Mouse (Mus musculus): ENCODE results near the gene Scaper.

GRCm38 (mm10) chr9:55535907-55536306 is 402.0 kb downstream of the Scaper start:
- TF ChIP-seq POLR2A (IDR thresholded peaks at IDR 0.05; ENCODE audit: low read depth, low read length) (no peak), CTCF (IDR thresholded peaks at IDR 0.05; ENCODE audit: extremely low read depth, insufficient read length, insufficient replicate concordance, low read depth, low read length) (peak; percentile 79; the same call in 1 of the 2 replicates)
